Mouse (Mus musculus) forebrain, embryonic 15.5 days (tissue): ENCODE data around the gene Olfr1362. TPM values are rescaled to one million over a fixed set of nuclear protein-coding genes. Genes with fewer than 3 reads are reported as not detected.

ENCODE experiments used
- ATAC-seq: fragments of 200-750 bp; cut with Nextera tagmentation; replicated peaks from 2 replicates; pipeline ENCODE4 v1.8.0; 2017; ENCODE audit warnings: mild to moderate bottlenecking, moderate TSS enrichment, moderate library complexity
- H3K27ac ChIP-seq: fragments of 300-500 bp; sonication (generic); replicated peaks from 2 replicates; pipeline ENCODE4 v1.5.1; 2015; ENCODE audit warnings: mild to moderate bottlenecking, inconsistent platforms
- H3K27me3 ChIP-seq: fragments of 300-500 bp; sonication (generic); 2 replicates; pipeline ENCODE4 v1.6.1; 2015; ENCODE audit warnings: inconsistent platforms
- H3K36me3 ChIP-seq: fragments of 300-500 bp; sonication (generic); 2 replicates; pipeline ENCODE4 v1.6.1; 2015; ENCODE audit warnings: mild to moderate bottlenecking, inconsistent platforms
- H3K4me1 ChIP-seq: fragments of 300-500 bp; sonication (generic); 2 replicates; pipeline ENCODE4 v1.6.1; 2015; ENCODE audit warnings: inconsistent platforms
- H3K4me2 ChIP-seq: fragments of 300-500 bp; sonication (generic); replicated peaks from 2 replicates; pipeline ENCODE4 v1.6.1; 2015; ENCODE audit warnings: mild to moderate bottlenecking, inconsistent platforms
- H3K4me3 ChIP-seq: fragments of 300-500 bp; sonication (generic); 2 replicates; pipeline ENCODE4 v1.5.1; 2015; ENCODE audit warnings: mild to moderate bottlenecking, inconsistent platforms
- H3K9ac ChIP-seq: fragments of 300-500 bp; sonication (generic); replicated peaks from 2 replicates; pipeline ENCODE4 v1.6.1; 2015; ENCODE audit warnings: mild to moderate bottlenecking, inconsistent platforms
- H3K9me3 ChIP-seq: fragments of 300-500 bp; sonication (generic); 2 replicates; pipeline ENCODE4 v1.6.1; 2016; ENCODE audit warnings: inconsistent platforms
- WGBS: fragments of 180-500 bp; shearing (Covaris S2); methylation state at CpG from one replicate; pipeline ENCODE4 v1.1.7; 2015; ENCODE audit warnings: mixed read lengths; 5-methylcytosine and 5-hydroxymethylcytosine counted together
- polyA plus RNA-seq: library from polyadenylated mRNA; unstranded; fragments of >200 nt; fragmentation: Nextera tagmentation; extraction: Ambion mirVana; gene quantifications from 2 replicates; pipeline ENCODE4 v1.2.1, GENCODE M21; 2015

Olfr1362 gene
- not detected in 2 replicates for polyA plus RNA-seq

DNA sequence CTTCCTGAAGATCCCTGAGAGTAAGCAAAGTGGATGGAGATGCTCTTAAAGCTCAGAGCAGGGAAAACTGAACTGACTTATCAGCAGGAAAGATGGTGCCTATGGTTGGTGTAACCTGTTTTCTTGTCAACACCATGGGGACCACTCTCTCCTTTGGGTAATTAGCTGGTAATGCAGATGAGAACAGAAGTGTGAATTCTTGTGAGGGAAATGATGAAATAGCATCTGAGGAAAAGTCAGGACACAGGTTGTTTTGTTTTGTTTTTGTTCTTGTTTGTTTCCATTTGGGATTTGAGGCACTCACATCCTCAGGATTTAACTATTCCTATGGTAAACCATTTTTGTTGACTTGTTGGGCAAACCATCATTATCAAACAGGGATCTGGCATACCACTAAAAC is at the start of gene Olfr1362:
TSS of gene Olfr1362 (minus strand) at position 101 of the 400 bp plus-strand sequence.
- Histone ChIP-seq H3K9me3 (no peaks in the 10 kb centered on the region), H3K4me3 (no peak within 1 kb of the TSS), H3K4me2 (no peak within 1 kb of the TSS), H3K27me3 (no peaks in the 10 kb centered on the region), H3K4me1 (no peaks in the 10 kb centered on the region), H3K36me3 (no peaks in the 10 kb centered on the region), H3K9ac (no peak within 1 kb of the TSS), H3K27ac (no peak within 1 kb of the TSS)
- ATAC-seq, result no peak

DNA sequence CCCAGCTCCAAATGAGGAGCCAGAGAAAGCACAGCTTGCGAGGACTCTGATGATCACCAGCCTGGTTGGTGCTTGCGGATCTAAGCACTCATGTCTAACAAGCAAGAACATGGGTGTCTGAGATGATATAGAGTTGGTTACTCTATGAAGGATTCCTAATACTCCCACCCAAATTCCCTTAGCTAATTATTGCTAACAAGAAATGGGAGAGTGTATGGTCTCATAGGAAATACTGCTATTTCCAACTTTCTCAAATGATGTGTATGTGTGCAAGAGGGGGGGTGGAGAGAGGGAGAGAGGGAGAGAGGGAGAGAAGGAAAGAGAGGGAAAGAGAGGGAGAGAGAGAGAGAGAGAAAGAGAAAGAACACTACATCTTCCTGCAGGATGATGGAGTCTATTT is 49.5 kb upstream of the Olfr1362 start, which contains the start of gene Olfr1361:
TSS of gene Olfr1361 (minus strand) at position 101 of the 400 bp plus-strand sequence.
- H3K27me3 ChIP-seq, result no peaks in the 10 kb centered on the region
- WGBS, result 77% methylated on average over 2 of the region's 2 CpGs
- no peak within 1 kb of the TSS for H3K4me3 ChIP-seq
- H3K4me1 ChIP-seq, result no peaks in the 10 kb centered on the region
- ATAC-seq, result no peak
- H3K9ac ChIP-seq, result no peak within 1 kb of the TSS
- H3K27ac ChIP-seq, result no peak within 1 kb of the TSS
- H3K9me3 ChIP-seq, result no peaks in the 10 kb centered on the region
- H3K4me2 ChIP-seq, result no peak within 1 kb of the TSS
- H3K36me3 ChIP-seq, result no peaks in the 10 kb centered on the region

DNA sequence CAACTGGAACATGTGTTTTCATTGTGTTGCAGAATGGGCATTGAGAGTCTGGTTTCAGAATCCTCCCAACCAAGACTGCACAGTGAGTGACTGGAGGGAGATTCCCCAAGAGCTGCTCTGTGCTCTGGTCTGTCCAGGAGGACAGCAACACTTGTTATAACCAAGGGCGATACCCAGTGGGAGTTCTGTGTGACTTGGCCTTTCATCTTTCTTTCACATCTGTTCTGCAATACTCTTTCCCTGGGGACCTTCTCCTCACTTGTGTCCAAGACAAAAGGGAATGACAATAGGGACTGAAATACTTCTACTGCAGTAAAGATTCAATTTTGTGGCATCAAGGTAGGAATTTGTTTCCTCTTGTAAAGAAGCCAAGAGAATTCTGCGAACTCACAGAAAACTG is 28.6 kb upstream of the Olfr1362 start, which contains the start of gene Olfr11:
TSS of gene Olfr11 (minus strand) at position 101 of the 400 bp plus-strand sequence.
- no peak within 1 kb of the TSS for H3K4me3 ChIP-seq
- ATAC-seq, result no peak
- WGBS, result 83% methylated on average over 2 of the region's 2 CpGs
- H3K36me3 ChIP-seq, result no peaks in the 10 kb centered on the region
- H3K27ac ChIP-seq, result no peak within 1 kb of the TSS
- no peaks in the 10 kb centered on the region for H3K9me3 ChIP-seq
- no peaks in the 10 kb centered on the region for H3K27me3 ChIP-seq
- no peak within 1 kb of the TSS for H3K4me2 ChIP-seq
- H3K4me1 ChIP-seq, result no peaks in the 10 kb centered on the region
- no peak within 1 kb of the TSS for H3K9ac ChIP-seq

DNA sequence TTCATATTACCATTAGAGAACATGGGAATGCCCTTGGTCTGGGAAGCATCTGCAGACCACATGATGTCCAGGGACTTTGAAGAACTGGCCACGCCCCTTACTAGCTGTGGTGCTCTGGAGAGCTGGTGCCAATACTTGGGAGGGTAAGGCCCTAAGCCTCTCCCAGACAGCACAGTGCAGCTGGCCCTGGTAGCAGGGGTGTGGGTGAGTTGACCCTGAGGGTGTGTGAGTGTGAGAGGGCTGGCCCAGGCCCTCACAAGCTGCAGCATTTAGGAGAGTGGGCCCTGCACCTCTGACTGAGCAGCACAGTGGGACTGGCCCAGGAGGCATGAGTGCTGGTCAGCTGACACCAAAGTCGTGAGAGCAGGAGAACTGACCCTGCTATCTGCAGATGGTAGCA is 22.2 kb downstream of the Olfr1362 start:
- WGBS, result 72% methylated on average over 2 of the region's 2 CpGs
- no peak for ATAC-seq
- H3K4me3 ChIP-seq, result no peak overlapping the region

DNA sequence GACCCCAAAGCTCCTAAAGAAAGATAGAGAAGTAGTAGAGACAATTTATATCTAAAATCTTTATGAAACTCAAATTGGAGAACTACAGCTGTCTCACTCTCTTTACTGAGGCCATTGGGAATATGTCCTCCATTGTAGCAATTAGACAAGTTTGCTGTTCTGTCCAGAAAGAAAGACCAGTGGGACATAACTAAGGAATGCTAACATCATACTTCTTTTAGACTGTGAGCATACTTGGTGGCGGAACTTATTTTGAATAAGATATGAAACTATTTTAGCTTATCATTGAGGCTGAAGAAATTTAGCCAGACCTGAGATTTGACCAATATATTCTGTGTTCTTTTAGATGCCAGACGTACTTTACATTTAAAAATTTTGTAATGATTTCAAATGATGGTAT is 32.2 kb downstream of the Olfr1362 start, which contains the start of gene Olfr1364:
TSS of gene Olfr1364 (minus strand) at position 101 of the 400 bp plus-strand sequence.
- Histone ChIP-seq H3K4me3 (no peak within 1 kb of the TSS), H3K27me3 (no peaks in the 10 kb centered on the region), H3K9ac (no peak within 1 kb of the TSS), H3K4me1 (no peaks in the 10 kb centered on the region), H3K4me2 (no peak within 1 kb of the TSS), H3K9me3 (no peaks in the 10 kb centered on the region), H3K27ac (no peak within 1 kb of the TSS), H3K36me3 (no peaks in the 10 kb centered on the region)
- 88% methylated on average over 2 of the region's 2 CpGs for WGBS
- no peak for ATAC-seq

More for the DNA sequence above, 22.2 kb downstream of the Olfr1362 start:
- Histone ChIP-seq H3K9ac (no peak overlapping the region), H3K4me1 (no peaks in the 10 kb centered on the region), H3K27ac (no peak overlapping the region), H3K27me3 (no peaks in the 10 kb centered on the region), H3K4me2 (no peak overlapping the region), H3K9me3 (no peaks in the 10 kb centered on the region), H3K36me3 (no peaks in the 10 kb centered on the region)

Other genes starting within 250 kb of the Olfr1362 start
- gene Zkscan3, start 211.3 kb downstream of the Olfr1362 start, polyA plus RNA-seq, result 94.1 and 98.8 TPM in 2 replicates
- gene Pgbd1, start 173.0 kb downstream of the Olfr1362 start, polyA plus RNA-seq, result 2.8 and 3.5 TPM in 2 replicates
- gene Zscan26, start 160.3 kb downstream of the Olfr1362 start, polyA plus RNA-seq, result 19.3 and 20.8 TPM in 2 replicates
- gene Nkapl, start 145.5 kb downstream of the Olfr1362 start, polyA plus RNA-seq, result 3.4 and 3.5 TPM in 2 replicates
- 9.4 and 11.0 TPM in 2 replicates for gene Zkscan4, start 135.1 kb downstream of the Olfr1362 start, polyA plus RNA-seq
- gene Gm10065, start 134.6 kb downstream of the Olfr1362 start, polyA plus RNA-seq, result not detected in 2 replicates
- gene AK157302, start 118.8 kb downstream of the Olfr1362 start, polyA plus RNA-seq, result 0.23 and 0.24 TPM in 2 replicates
- 4.5 and 8.2 TPM in 2 replicates for gene Gm11273, start 112.6 kb downstream of the Olfr1362 start, polyA plus RNA-seq
- gene Zkscan8, start 82.9 kb downstream of the Olfr1362 start, polyA plus RNA-seq, result 4.9 and 5.4 TPM in 2 replicates
- gene Olfr1366, start 71.2 kb downstream of the Olfr1362 start, polyA plus RNA-seq, result 0.14 and 0.28 TPM in 2 replicates
- 0.06 TPM in 1 of 2 replicates, not detected in the other for gene Olfr1535, start 54.1 kb downstream of the Olfr1362 start, polyA plus RNA-seq
- not detected in 2 replicates for gene Olfr1364, start 32.3 kb downstream of the Olfr1362 start, polyA plus RNA-seq
- gene Olfr11, start 28.5 kb upstream of the Olfr1362 start, polyA plus RNA-seq, result 0.08 TPM in 1 of 2 replicates, not detected in the other
- not detected in 2 replicates for gene Olfr1361, start 49.4 kb upstream of the Olfr1362 start, polyA plus RNA-seq
- gene Olfr1360, start 63.4 kb upstream of the Olfr1362 start, polyA plus RNA-seq, result not detected in 2 replicates
- not detected in 2 replicates for gene Olfr1359, start 84.1 kb upstream of the Olfr1362 start, polyA plus RNA-seq
- gene Hist1h2bl, start 102.1 kb upstream of the Olfr1362 start, polyA plus RNA-seq, result 2.2 TPM in 1 of 2 replicates, not detected in the other
- gene Hist1h2ai, start 102.4 kb upstream of the Olfr1362 start, polyA plus RNA-seq, result 10.1 and 26.0 TPM in 2 replicates
- gene Hist1h3h, start 103.6 kb upstream of the Olfr1362 start, polyA plus RNA-seq, result 10.8 and 11.6 TPM in 2 replicates
- gene Hist1h2bm, start 108.0 kb upstream of the Olfr1362 start, polyA plus RNA-seq, result 2.1 and 2.6 TPM in 2 replicates
- 0.83 and 1.5 TPM in 2 replicates for gene Hist1h4j, start 121.0 kb upstream of the Olfr1362 start, polyA plus RNA-seq
- 2.3 and 3.3 TPM in 2 replicates for gene Hist1h4k, start 136.5 kb upstream of the Olfr1362 start, polyA plus RNA-seq
- 21.2 and 26.2 TPM in 2 replicates for gene Hist1h2ak, start 139.8 kb upstream of the Olfr1362 start, polyA plus RNA-seq
- 1.2 and 2.6 TPM in 2 replicates for gene Hist1h2bn, start 140.1 kb upstream of the Olfr1362 start, polyA plus RNA-seq
- gene Hist1h1b, start 166.6 kb upstream of the Olfr1362 start, polyA plus RNA-seq, result 9.6 and 13.7 TPM in 2 replicates
- gene Hist1h3i, start 169.3 kb upstream of the Olfr1362 start, polyA plus RNA-seq, result 79.3 and 101 TPM in 2 replicates
- gene Hist1h2an, start 173.2 kb upstream of the Olfr1362 start, polyA plus RNA-seq, result 2.6 and 3.0 TPM in 2 replicates
- 0.67 and 1.9 TPM in 2 replicates for gene Hist1h2bp, start 173.4 kb upstream of the Olfr1362 start, polyA plus RNA-seq
- gene Hist1h2bq, start 196.2 kb upstream of the Olfr1362 start, polyA plus RNA-seq, result 12.2 and 15.4 TPM in 2 replicates
- 1.8 TPM in 1 of 2 replicates, not detected in the other for gene Hist1h2ao, start 196.4 kb upstream of the Olfr1362 start, polyA plus RNA-seq
- gene Hist1h4m, start 197.7 kb upstream of the Olfr1362 start, polyA plus RNA-seq, result not detected in 2 replicates
- 6.1 and 9.4 TPM in 2 replicates for gene Hist1h4n, start 218.2 kb upstream of the Olfr1362 start, polyA plus RNA-seq
- gene Hist1h2ap, start 219.5 kb upstream of the Olfr1362 start, polyA plus RNA-seq, result 1,855 and 2,360 TPM in 2 replicates
- gene Hist1h2br, start 219.7 kb upstream of the Olfr1362 start, polyA plus RNA-seq, result 11.5 and 15.4 TPM in 2 replicates